Mouse (Mus musculus) bone marrow, adult 2 months (tissue): ENCODE data around the gene Fars2. TPM values are rescaled to one million over a fixed set of nuclear protein-coding genes. Genes with fewer than 3 reads are reported as not detected.

Source experiments
- H3K27ac ChIP-seq: fragments of 200-500 bp; 2 replicates; pipeline ENCODE4 v1.5.1; 2012; ENCODE audit warnings: low read depth, mild to moderate bottlenecking, control low read depth, inconsistent platforms, low read length; ENCODE audit not compliant: control insufficient read depth, poor library complexity, insufficient read depth
- H3K4me1 ChIP-seq: fragments of 200-500 bp; 2 replicates; pipeline ENCODE4 v1.6.1; 2011; ENCODE audit warnings: low read length; ENCODE audit not compliant: control insufficient read depth, insufficient read depth
- H3K4me3 ChIP-seq: fragments of 200-500 bp; replicated peaks from 2 replicates; pipeline ENCODE3; 2011; ENCODE audit warnings: mild to moderate bottlenecking, low read depth, low read length, control low read depth; ENCODE audit not compliant: control insufficient read depth
- CTCF ChIP-seq: fragments of 200-500 bp; IDR thresholded peaks from 2 replicates; pipeline ENCODE4 v1.5.1; 2011; ENCODE audit warnings: low read length, control low read depth; ENCODE audit not compliant: control insufficient read depth, insufficient read depth
- POLR2A ChIP-seq: fragments of 200-500 bp; IDR thresholded peaks from 2 replicates; pipeline ENCODE4 v1.6.1; 2011; ENCODE audit warnings: low read depth, mild to moderate bottlenecking, control low read depth, low read length, borderline replicate concordance; ENCODE audit not compliant: control insufficient read depth
- WGBS: fragments of 180-500 bp; shearing (Covaris S2); methylation state at CpG from one replicate; pipeline ENCODE4 v1.1.7; 2018; 5-methylcytosine and 5-hydroxymethylcytosine counted together
- polyA plus RNA-seq: library from polyadenylated mRNA; stranded (reverse); fragments of >200 nt; gene quantifications from 2 replicates; pipeline ENCODE4 v1.2.4, GENCODE M21; 2011; ENCODE audit warnings: low replicate concordance; ENCODE audit not compliant: missing spikeins, insufficient read depth, insufficient read length

Fars2 gene
- polyA plus RNA-seq, 1 experiment, result 29.7 TPM

DNA sequence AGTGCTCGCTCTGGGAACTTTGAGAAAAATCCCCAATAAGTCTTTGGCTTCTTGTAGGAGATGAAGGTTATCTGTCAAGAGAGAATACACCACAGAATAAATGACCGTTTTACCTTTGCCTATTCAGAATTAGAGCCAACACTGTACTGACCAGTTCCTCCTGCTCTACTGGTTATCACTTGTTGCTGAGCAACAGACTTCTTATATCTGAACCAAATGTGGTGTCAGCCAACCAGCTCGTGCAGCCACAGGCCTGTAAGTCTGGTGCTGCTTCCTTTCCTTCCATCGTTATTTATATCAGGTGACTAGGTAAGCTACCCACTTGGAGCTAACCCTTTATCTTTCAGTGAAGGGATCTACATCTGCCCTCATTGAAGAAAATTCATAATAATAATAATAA, 179.4 kb downstream of the Fars2 start:
- WGBS, result 69% methylated on average over 4 of the region's 4 CpGs
- Histone ChIP-seq H3K27ac (no peak overlapping the region), H3K4me1 (no peaks in the 10 kb centered on the region), H3K4me3 (no peak overlapping the region)
- TF ChIP-seq POLR2A (no peak), CTCF (no peak)

GRCm38 (mm10) chr13:36297950-36298781, 181.0 kb downstream of the Fars2 start:
- no peak for TF ChIP-seq CTCF
- TF ChIP-seq POLR2A, result no peak
- Histone ChIP-seq H3K4me3 (no peak overlapping the region), H3K27ac (no peak overlapping the region), H3K4me1 (no peaks in the 10 kb centered on the region)
- 73% methylated on average over 3 of the region's 3 CpGs for WGBS

DNA sequence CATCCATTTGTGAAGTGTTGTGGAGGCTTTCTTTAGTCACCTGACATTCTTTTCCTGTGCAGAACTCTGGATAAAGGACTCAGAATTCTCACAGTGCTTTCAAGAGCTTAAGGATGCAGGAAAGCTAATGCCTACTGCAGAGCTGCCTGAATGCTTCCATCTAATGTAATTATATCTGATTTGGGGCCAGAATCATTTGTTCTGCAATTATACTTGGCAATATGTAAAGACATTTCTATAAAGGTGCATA, 181.5 kb downstream of the Fars2 start:
- Histone ChIP-seq H3K27ac (no peak overlapping the region), H3K4me3 (no peak overlapping the region), H3K4me1 (no peaks in the 10 kb centered on the region)
- no peak for TF ChIP-seq POLR2A
- TF ChIP-seq CTCF, result no peak

- Histone ChIP-seq H3K27ac (no peak overlapping the region), H3K4me1 (no peaks in the 10 kb centered on the region), H3K4me3 (no peak overlapping the region)
- 85% methylated on average over 3 of the region's 3 CpGs for WGBS
- TF ChIP-seq CTCF, result no peak
- no peak for TF ChIP-seq POLR2A
Observed at GRCm38 (mm10) chr13:36302770-36303169, 185.6 kb downstream of the Fars2 start.

DNA sequence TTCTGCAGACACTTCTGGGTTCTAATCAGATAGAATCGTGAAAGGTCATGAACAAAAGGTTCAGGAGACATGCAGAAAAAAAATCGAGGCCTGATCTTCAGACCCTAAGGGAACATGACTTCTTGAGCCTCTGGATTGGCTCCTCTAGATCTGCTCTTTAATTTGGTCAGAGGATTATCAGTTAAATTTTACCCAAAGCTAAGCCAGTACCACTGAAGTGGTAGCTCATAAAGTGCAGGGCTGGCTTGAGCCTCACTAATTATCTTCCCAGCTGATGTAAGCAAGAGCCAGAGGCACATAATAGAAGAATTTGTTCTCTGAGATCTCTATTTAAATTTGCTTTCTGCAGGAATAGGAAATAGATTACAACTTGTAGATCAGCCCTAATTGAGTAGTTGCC, 188.1 kb downstream of the Fars2 start:
- TF ChIP-seq CTCF, result no peak
- no peak for TF ChIP-seq POLR2A

DNA sequence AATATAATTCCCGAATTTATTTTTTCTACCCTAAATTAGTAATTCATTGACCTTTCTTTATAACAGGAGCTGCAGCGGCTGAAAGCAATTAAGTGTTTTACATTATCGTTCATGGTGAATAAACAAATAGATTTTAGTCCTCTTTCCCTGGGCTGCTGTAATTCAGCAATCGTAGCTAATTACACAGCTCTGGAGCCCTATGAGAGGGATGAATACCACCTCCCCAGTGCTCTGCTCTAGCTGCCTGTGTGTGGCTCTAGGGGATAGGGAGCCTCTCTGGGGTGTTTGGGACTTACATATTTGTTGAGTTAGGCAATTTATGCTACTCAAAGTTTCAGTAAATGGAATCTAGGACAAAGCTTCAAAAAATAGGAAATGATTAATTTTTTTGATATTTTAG, 190.2 kb downstream of the Fars2 start:
- Histone ChIP-seq H3K4me1 (no peaks in the 10 kb centered on the region), H3K4me3 (no peak overlapping the region), H3K27ac (no peak overlapping the region)
- TF ChIP-seq CTCF, result no peak
- TF ChIP-seq POLR2A, result no peak
- 92% methylated on average over 4 of the region's 4 CpGs for WGBS

More for the DNA sequence above, 188.1 kb downstream of the Fars2 start:
- Histone ChIP-seq H3K4me3 (no peak overlapping the region), H3K27ac (no peak overlapping the region), H3K4me1 (no peaks in the 10 kb centered on the region)
- 74% methylated on average over 2 of the region's 2 CpGs for WGBS

- WGBS, result 91% methylated on average over 1 of the region's 1 CpGs
- H3K4me1 ChIP-seq, result no peaks in the 10 kb centered on the region; the same call in 1 of the 2 replicates
- TF ChIP-seq POLR2A (no peak), CTCF (no peak)
- no peak overlapping the region for H3K4me3 ChIP-seq
- no peak overlapping the region for H3K27ac ChIP-seq
Observed at GRCm38 (mm10) chr13:36309160-36309559, 191.9 kb downstream of the Fars2 start.

GRCm38 (mm10) chr13:36314218-36314617, 197.0 kb downstream of the Fars2 start:
- H3K27ac ChIP-seq, result no peak overlapping the region
- TF ChIP-seq CTCF (no peak), POLR2A (no peak)
- no peaks in the 10 kb centered on the region; the same call in 1 of the 2 replicates for H3K4me1 ChIP-seq
- WGBS, result 54% methylated on average over 8 of the region's 8 CpGs
- H3K4me3 ChIP-seq, result no peak overlapping the region
